Comparison of ENCODE assay signal across 15 mouse cellular contexts in the genomic region with DNA sequence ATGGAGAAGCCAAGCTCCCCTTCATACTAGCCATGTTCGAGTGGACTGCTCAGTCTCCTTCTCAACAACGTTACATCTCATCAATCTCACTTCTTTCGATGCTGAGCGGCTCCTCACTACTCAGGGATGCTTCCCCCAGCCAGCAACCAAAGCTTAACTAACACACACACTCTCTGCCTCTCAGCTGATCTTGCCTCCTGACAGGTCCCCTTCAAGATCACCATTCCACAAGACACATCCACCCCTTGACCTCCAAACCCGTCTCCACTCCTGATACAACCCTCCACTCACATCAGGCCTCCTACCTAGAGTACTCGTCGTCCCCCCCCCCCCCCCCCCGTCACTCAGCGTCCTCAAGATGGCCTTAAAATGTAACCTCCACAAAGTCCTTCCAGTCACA.
"Had no signal": no experiment of that assay in that cellular context is flagged by ENCODE, and none has a peak within 500 bp of the region (broad histone marks: within the 10 kb centered on the region; RNA-seq: fewer than 3 reads in every experiment).

No protein-coding gene starts in this region.

- H3K9me3 ChIP-seq: lung, embryonic 15.5 days; megakaryocyte, embryonic 14.5 days; midbrain, embryonic 13.5 days; midbrain, embryonic 15.5 days; neural tube, embryonic 12.5 days; stomach, embryonic 15.5 days had no signal

- H3K4me3 ChIP-seq: lung, embryonic 15.5 days; megakaryocyte, embryonic 14.5 days; midbrain, embryonic 13.5 days; midbrain, embryonic 15.5 days; neural tube, embryonic 12.5 days; stomach, embryonic 15.5 days had no signal

- DNase-seq: lung, adult 2 months; lung, postnatal 14 days; lung, postnatal 36 days; right cerebral cortex, postnatal 14 days; thymus, adult 2 months; thymus, postnatal 25 days; thymus, postnatal 4 days had no signal

- H3K36me3 ChIP-seq: lung, embryonic 15.5 days; midbrain, embryonic 15.5 days; stomach, embryonic 15.5 days had no signal

- H3K27ac ChIP-seq: lung, embryonic 15.5 days; macrophage; midbrain, embryonic 13.5 days; midbrain, embryonic 15.5 days; neural tube, embryonic 12.5 days; stomach, embryonic 15.5 days; stomach, postnatal 0 days had no signal

- H3K27me3 ChIP-seq: lung, embryonic 15.5 days; megakaryocyte, embryonic 14.5 days; midbrain, embryonic 13.5 days; midbrain, embryonic 15.5 days; neural tube, embryonic 12.5 days; stomach, embryonic 15.5 days had no signal
